Mouse (Mus musculus): ENCODE results near the gene Cyp4x1. TPM values are rescaled to one million over a fixed set of nuclear protein-coding genes. Genes with fewer than 3 reads are reported as not detected.

Cyp4x1 gene
- not detected in 2 replicates for polyA plus RNA-seq (2012; ENCODE audit: low replicate concordance)

DNA sequence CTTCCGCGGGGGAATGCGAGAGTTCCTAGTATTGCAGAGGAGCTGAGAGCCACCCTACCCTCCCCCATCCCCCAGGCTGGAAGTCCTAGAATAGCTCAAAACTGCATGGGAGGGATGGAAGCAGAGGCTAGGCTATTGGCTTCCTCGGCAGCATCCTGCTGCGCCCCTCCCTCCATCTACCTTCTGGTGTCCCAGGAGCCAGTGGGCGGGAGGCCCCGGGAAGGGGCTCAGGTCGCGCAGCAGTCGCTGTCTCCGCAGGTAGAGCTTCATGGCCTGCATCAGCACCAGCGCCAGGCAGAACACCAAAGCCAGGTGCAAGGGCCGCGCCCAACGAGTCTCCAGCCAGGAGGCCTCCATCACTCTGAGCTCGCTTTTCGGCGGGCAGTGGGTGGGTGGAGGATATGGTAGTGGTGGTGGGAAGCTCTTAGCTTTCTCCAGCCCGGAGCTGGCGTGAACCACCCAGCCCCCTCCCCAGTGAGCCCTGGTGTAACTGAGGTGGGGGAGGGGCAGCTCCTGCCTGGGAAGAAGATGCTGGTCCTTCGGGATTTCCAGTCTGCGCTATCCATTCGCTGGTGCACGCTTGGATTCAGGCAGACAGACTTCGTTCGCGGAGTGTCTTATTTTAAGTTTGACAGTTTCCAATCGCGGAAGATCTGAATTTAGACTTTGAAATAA is at the start of gene Cyp4x1:
TSS of gene Cyp4x1 (minus strand) at position 661 of the 675 bp plus-strand sequence.

DNA sequence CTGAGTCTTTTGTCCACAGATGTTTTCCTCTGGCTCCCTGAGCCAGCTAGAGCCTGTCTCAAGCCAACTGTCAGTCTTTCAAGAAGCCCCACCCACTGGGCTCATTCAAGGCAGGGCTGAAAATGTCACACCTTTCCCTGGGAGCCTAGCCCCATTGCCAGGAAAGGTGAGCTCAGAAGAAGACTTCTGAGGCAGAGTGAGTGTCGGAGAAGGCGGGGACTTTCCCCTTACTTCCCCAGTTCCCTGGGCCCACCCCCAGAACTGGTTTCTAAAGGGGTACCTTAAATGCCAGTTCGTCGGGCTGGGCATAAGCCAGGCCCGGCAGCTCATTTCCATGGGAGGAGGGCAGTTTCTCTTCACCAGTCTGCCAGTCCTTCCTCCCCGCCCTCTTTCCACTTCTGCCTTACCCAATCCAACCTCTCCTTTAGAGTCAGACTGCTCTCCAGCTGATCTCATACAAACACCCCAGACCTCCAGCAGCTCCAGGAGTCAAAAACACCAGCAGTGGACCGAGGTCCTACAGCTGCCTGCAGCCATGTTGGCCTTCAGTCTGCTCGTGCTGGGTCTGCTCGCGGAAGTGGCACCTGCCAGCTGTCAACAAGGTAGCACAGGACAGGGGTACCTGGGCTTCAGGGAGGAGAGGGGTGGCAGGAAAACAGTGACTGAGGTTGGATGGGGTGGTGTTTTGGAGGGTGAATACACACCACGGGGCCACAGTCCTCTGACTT is 45.3 kb downstream of the Cyp4x1 start, which contains the start of gene Pdzk1ip1:
TSS of gene Pdzk1ip1 (plus strand) at position 98 of the 728 bp plus-strand sequence.

DNA sequence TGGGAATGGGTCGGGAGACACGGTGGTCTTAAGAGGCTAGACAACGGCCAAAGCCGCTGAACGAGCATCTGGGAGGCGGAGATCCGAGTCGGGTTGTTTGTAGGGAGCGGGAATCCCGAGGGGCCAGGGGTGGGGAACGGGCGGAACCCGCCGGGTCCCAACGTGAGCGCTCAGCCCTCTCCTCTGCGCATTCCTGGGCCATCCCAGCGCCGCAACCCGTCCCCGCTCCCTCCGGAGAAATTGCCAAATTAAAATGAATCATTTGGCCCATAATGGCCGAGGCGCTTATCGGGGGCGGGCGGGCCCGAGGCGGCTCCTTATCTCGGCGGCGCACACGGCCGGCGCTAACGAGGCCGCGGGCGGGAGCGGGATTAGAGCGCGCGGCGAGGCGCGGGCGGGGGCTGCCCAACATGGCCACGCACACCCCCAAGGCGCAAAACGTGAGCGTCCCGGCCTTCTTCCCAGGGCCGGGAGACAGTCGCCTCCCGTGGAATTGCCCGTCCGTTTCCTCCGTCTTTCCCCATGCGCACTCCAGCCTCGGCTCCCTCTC is 77.6 kb downstream of the Cyp4x1 start, which contains the start of gene Tal1:
TSS of gene Tal1 (plus strand) at position 56 of the 550 bp plus-strand sequence.

Other genes with a start within 250 kb of the Cyp4x1 start
- gene Foxd2, start 225.4 kb downstream of the Cyp4x1 start, polyA plus RNA-seq (2012; ENCODE audit: low replicate concordance) = 1.2 and 3.1 TPM in 2 replicates
- gene Foxe3, start 208.3 kb downstream of the Cyp4x1 start, polyA plus RNA-seq (2012; ENCODE audit: low replicate concordance) = not detected in 2 replicates
- 24.1 and 44.5 TPM in 2 replicates for gene Cmpk1, start 147.0 kb downstream of the Cyp4x1 start, polyA plus RNA-seq (2012; ENCODE audit: low replicate concordance)
- gene Stil, start 134.1 kb downstream of the Cyp4x1 start, polyA plus RNA-seq (2012; ENCODE audit: low replicate concordance) = 0.24 and 2.4 TPM in 2 replicates
- 463 and 516 TPM in 2 replicates for gene Tal1, start 77.9 kb downstream of the Cyp4x1 start, polyA plus RNA-seq (2012; ENCODE audit: low replicate concordance)
- gene Pdzk1ip1, start 45.6 kb downstream of the Cyp4x1 start, polyA plus RNA-seq (2012; ENCODE audit: low replicate concordance) = 3.3 and 18.3 TPM in 2 replicates
- gene Cyp4a29, start 107.8 kb upstream of the Cyp4x1 start, polyA plus RNA-seq (2012; ENCODE audit: low replicate concordance) = not detected in 2 replicates
- not detected in 2 replicates for gene Cyp4a12a, start 164.8 kb upstream of the Cyp4x1 start, polyA plus RNA-seq (2012; ENCODE audit: low replicate concordance)

Data from leukemia stem cell, adult 10-12 weeks (primary cell).